Mouse (Mus musculus) forebrain, embryonic 11.5 days (tissue): ENCODE measurements around the gene Dnaaf1. TPM values are rescaled to one million over a fixed set of nuclear protein-coding genes. Genes with fewer than 3 reads are reported as not detected.

Experiments
- ATAC-seq: fragments of 200-750 bp; cut with Nextera tagmentation; replicated peaks from 2 replicates; pipeline ENCODE4 v1.8.0; 2017; ENCODE audit warnings: moderate TSS enrichment; ENCODE audit not compliant: low FRiP score
- DNase-seq: peaks from one replicate; pipeline ENCODE4 v3.0.0-alpha.2; 2017; ENCODE audit warnings: low spot score
- H3K27ac ChIP-seq: fragments of 300-500 bp; sonication (generic); 2 replicates; pipeline ENCODE4 v1.5.1; 2014; ENCODE audit warnings: low read depth, low read length
- H3K27me3 ChIP-seq: fragments of 300-500 bp; sonication (generic); 2 replicates; pipeline ENCODE4 v1.6.1; 2014; ENCODE audit warnings: mild to moderate bottlenecking, low read length, mixed read lengths; ENCODE audit not compliant: control insufficient read depth, insufficient read depth
- H3K36me3 ChIP-seq: fragments of 300-500 bp; sonication (generic); 2 replicates; pipeline ENCODE4 v1.6.1; 2014; ENCODE audit warnings: mild to moderate bottlenecking, low read length, moderate library complexity, mixed read lengths; ENCODE audit not compliant: control insufficient read depth, insufficient read depth
- H3K4me1 ChIP-seq: fragments of 300-500 bp; sonication (generic); replicated peaks from 2 replicates; pipeline ENCODE4 v1.6.1; 2014; ENCODE audit warnings: low read length, mixed read lengths; ENCODE audit not compliant: control insufficient read depth, insufficient read depth
- H3K4me2 ChIP-seq: fragments of 300-500 bp; sonication (generic); 2 replicates; pipeline ENCODE4 v1.6.1; 2014; ENCODE audit warnings: low read depth, mild to moderate bottlenecking, low read length, moderate library complexity, mixed read lengths; ENCODE audit not compliant: severe bottlenecking
- H3K4me3 ChIP-seq: fragments of 300-500 bp; sonication (generic); 2 replicates; pipeline ENCODE4 v1.5.1; 2014; ENCODE audit warnings: low read depth, low read length
- H3K9ac ChIP-seq: fragments of 300-500 bp; sonication (generic); 2 replicates; pipeline ENCODE4 v1.6.1; 2014; ENCODE audit warnings: low read length
- H3K9me3 ChIP-seq: fragments of 300-500 bp; sonication (generic); 2 replicates; pipeline ENCODE4 v1.6.1; 2016; ENCODE audit warnings: low read length, mixed read lengths; ENCODE audit not compliant: control insufficient read depth
- WGBS: fragments of 180-500 bp; shearing (Covaris S2); extraction: QIAGEN DNeasy Blood & Tissue Kit; methylation state at CpG from one replicate; pipeline ENCODE4 v1.1.7; 2014; 5-methylcytosine and 5-hydroxymethylcytosine counted together
- polyA plus RNA-seq: library from polyadenylated mRNA; unstranded; fragments of >200 nt; fragmentation: Nextera tagmentation; extraction: Ambion mirVana; gene quantifications from 2 replicates; pipeline ENCODE4 v1.2.1, GENCODE M21; 2014

Dnaaf1 gene
- 0.16 TPM in 1 of 2 replicates, not detected in the other for polyA plus RNA-seq

DNA sequence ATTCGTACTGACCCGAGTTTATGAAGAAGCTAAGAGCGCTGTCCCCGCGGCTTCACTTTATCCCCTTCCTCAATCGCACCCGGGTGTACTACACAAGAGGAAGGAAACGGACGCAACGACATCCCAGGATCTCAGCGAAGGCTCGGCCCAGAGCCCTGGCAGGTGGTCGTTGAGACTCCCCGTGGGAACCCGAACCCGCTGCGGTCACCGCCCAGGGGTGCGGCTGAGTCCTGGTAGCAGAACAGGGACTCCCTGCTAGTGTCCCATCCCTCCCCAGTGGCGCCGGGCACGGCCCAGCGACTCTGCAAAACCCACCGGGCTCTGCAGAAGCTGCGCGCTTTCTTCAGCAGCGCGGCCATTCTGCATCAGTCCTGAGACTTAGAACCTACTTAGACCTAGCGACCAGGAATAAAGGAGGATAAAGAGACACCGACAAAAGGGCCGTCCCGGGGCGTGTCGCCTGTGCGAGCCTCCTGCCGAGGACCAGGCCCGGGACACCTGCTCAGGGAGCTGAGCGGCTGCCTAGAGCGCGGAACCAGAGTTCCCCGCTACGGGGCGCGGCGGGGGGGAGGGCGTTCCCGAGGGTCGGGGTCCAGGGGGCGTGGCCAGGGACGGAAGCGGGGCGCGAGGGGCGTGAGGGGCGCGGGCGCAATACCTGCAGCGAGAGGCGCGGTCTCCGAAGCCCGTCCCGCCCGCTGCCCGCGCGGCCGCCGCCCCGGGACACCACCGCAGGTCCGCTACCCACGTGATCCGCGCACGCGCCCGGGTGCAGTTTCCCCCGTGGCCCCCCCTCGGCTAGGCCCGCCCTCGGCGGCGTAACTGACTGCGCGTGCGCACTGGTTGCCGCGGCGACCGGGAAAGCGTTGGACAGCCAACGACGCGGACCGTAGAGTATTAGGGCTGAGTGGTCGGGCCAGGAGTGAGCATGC is at the start of gene Dnaaf1, which contains the start of gene Hsdl1:
Dnaaf1 (plus strand) TSS at position 799 of the 929 bp plus-strand sequence.
Hsdl1 (minus strand) TSS at position 747 of the 929 bp plus-strand sequence.
- Histone ChIP-seq H3K4me3 (peak within 1 kb of the TSS; percentile 84), H3K27ac (peak within 1 kb of the TSS; percentile 66; the same call in 1 of the 2 replicates), H3K27me3 (no peaks in the 10 kb centered on the region; the same call in 1 of the 2 replicates), H3K36me3 (no peaks in the 10 kb centered on the region), H3K9ac (peak within 1 kb of the TSS; percentile 79), H3K9me3 (no peaks in the 10 kb centered on the region), H3K4me1 (peaks cover 3% of the 10 kb centered on the region; the same call in 1 of the 2 replicates), H3K4me2 (peak within 1 kb of the TSS; percentile 96)
- peak; percentile 87 for ATAC-seq
- WGBS: under 1% methylated on average over 92 of the region's 97 CpGs
- DNase-seq: peak; percentile 97

DNA sequence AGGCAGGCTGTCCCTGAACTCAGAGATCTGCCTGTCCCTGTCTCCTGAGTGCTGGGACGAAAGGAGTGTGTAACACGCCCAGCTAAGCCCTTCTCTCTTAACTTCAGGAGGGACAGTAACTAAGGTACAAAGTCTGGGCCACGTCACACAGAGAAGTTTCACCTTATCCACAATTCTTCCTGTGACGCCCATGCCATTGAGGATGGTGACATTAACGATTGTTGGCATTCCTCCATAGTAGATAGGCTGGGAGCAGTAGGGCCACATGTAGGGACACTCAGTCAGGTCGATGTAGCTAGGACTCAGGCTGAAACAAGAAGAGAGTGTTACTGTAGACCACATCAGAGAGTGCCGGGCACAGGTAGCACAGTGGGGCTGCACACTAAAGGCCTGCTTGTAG is 46.3 kb upstream of the Dnaaf1 start:
- 93% methylated on average over 7 of the region's 7 CpGs for WGBS
- no peak overlapping the region for H3K9ac ChIP-seq
- no peaks in the 10 kb centered on the region for H3K9me3 ChIP-seq
- no peak overlapping the region for H3K27ac ChIP-seq
- H3K27me3 ChIP-seq: no peaks in the 10 kb centered on the region
- H3K4me2 ChIP-seq: no peak overlapping the region
- H3K36me3 ChIP-seq: peaks cover 11% of the 10 kb centered on the region
- H3K4me3 ChIP-seq: no peak overlapping the region
- H3K4me1 ChIP-seq: no peaks in the 10 kb centered on the region
- no peak for ATAC-seq
- DNase-seq: no peak

DNA sequence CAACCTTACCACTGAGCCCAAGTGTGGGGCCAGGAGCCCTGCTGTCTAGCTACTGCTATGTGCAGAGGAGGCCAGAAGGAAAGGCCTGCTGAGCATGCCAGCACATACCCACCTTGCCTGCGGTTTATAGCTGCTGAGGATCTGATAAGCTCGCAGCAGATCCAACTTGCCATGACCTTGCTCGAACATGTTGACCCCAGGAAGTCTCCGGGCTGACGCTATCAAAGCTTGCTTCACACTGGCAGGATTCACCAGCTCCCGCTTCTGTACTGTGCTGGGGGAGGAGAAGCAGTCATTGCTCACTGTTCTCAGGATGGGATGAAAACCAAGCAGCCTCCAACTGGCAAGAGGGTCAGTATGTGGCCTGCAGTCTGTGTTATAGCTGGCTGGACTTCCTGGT is 44.1 kb upstream of the Dnaaf1 start:
- WGBS: 92% methylated on average over 6 of the region's 6 CpGs
- Histone ChIP-seq H3K4me1 (no peaks in the 10 kb centered on the region), H3K4me2 (no peak overlapping the region), H3K9ac (no peak overlapping the region), H3K36me3 (peaks cover 11% of the 10 kb centered on the region), H3K27me3 (no peaks in the 10 kb centered on the region), H3K27ac (no peak overlapping the region), H3K4me3 (no peak overlapping the region), H3K9me3 (no peaks in the 10 kb centered on the region)
- no peak for DNase-seq
- ATAC-seq: no peak

DNA sequence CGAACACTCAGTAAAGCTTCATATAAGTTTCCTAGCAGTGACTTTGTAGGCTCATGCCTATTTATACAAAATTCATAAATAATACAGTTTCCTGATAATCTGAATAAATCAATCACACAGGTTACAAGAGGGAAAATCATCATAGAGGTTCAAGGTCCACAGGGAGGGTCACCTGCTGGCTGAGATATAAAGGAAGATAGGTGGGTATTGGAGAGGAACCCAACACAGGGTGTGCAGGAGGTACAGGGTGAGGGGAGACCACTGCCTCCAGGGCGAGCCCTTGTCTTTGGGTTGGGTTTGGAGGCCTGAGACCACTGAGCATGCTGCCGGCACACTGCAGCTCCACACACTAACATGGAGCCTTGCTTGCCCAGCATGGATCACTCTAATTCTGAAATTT is 43.6 kb upstream of the Dnaaf1 start:
- H3K9me3 ChIP-seq: no peaks in the 10 kb centered on the region
- H3K27ac ChIP-seq: no peak overlapping the region
- no peak for DNase-seq
- 85% methylated on average over 3 of the region's 3 CpGs for WGBS
- no peak for ATAC-seq
- H3K4me1 ChIP-seq: no peaks in the 10 kb centered on the region
- H3K4me2 ChIP-seq: no peak overlapping the region
- H3K9ac ChIP-seq: no peak overlapping the region
- no peak overlapping the region for H3K4me3 ChIP-seq
- peaks cover 11% of the 10 kb centered on the region for H3K36me3 ChIP-seq
- H3K27me3 ChIP-seq: no peaks in the 10 kb centered on the region

DNA sequence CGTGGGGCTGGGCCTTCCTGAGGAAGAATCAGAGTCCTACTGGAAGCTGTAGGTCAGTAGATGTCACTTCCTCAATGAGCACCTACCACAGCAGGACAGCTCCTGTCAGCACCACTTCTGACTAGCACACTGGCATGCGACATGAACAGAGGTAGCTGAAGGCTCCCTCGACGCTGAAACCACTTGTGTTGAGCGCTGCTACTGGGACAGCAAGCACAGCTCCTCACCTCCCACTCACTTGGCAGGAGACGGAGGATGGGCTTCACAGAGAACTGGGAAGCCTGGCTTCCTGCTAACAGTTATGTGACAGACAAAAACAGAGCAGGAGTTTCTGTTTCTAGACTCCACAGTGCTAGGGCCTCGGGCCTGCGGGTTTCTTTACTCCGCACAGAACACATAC is 43.1 kb upstream of the Dnaaf1 start:
- Histone ChIP-seq H3K4me3 (no peak overlapping the region), H3K27ac (no peak overlapping the region), H3K4me1 (no peaks in the 10 kb centered on the region), H3K36me3 (peaks cover 11% of the 10 kb centered on the region), H3K4me2 (no peak overlapping the region), H3K27me3 (no peaks in the 10 kb centered on the region), H3K9ac (no peak overlapping the region), H3K9me3 (no peaks in the 10 kb centered on the region)
- 90% methylated on average over 9 of the region's 9 CpGs for WGBS
- ATAC-seq (no peak), DNase-seq (no peak)

DNA sequence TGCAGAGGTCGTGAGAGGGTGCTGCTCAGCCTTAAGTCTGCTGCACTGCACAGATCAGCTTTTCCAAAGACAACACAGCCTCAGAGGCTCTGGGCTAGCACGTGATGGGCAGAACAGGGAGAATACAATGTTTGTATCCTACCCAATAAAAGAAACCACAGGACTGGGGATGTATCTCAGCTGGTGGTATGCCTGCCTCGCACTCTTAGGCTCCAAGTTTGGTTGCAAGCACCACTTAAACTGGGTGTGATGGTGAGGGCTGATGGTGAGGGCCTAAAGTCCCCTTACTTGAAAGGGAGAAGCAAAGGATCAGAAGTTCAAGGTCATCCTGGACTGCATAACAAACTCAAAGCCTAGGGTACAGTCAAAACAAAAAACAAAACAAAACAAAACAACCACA is 30.4 kb upstream of the Dnaaf1 start:
- ATAC-seq (no peak), DNase-seq (no peak)
- no peak overlapping the region for H3K9ac ChIP-seq
- no peaks in the 10 kb centered on the region for H3K27me3 ChIP-seq
- H3K9me3 ChIP-seq: no peaks in the 10 kb centered on the region
- 93% methylated on average over 3 of the region's 3 CpGs for WGBS
- no peak overlapping the region for H3K27ac ChIP-seq
- no peak overlapping the region for H3K4me2 ChIP-seq
- H3K4me1 ChIP-seq: no peaks in the 10 kb centered on the region
- no peak overlapping the region for H3K4me3 ChIP-seq
- H3K36me3 ChIP-seq: peaks cover 11% of the 10 kb centered on the region; the same call in 1 of the 2 replicates

- Histone ChIP-seq H3K27ac (no peak overlapping the region), H3K4me3 (no peak overlapping the region), H3K27me3 (no peaks in the 10 kb centered on the region), H3K9ac (no peak overlapping the region), H3K36me3 (peaks cover 11% of the 10 kb centered on the region; the same call in 1 of the 2 replicates), H3K4me1 (no peaks in the 10 kb centered on the region), H3K4me2 (no peak overlapping the region), H3K9me3 (no peaks in the 10 kb centered on the region)
- WGBS: 86% methylated on average over 6 of the region's 6 CpGs
- no peak for DNase-seq
- ATAC-seq: no peak
Measured at GRCm38 (mm10) chr8:119545180-119545579, 29.9 kb upstream of the Dnaaf1 start.

GRCm38 (mm10) chr8:119545791-119546190 is 29.2 kb upstream of the Dnaaf1 start:
- peaks cover 11% of the 10 kb centered on the region; the same call in 1 of the 2 replicates for H3K36me3 ChIP-seq

More at GRCm38 (mm10) chr8:119545791-119546190, 29.2 kb upstream of the Dnaaf1 start:
- 91% methylated on average over 6 of the region's 6 CpGs for WGBS
- no peak for ATAC-seq
- Histone ChIP-seq H3K27ac (no peak overlapping the region), H3K27me3 (no peaks in the 10 kb centered on the region), H3K9me3 (no peaks in the 10 kb centered on the region), H3K4me1 (no peaks in the 10 kb centered on the region), H3K9ac (no peak overlapping the region), H3K4me2 (no peak overlapping the region), H3K4me3 (no peak overlapping the region)
- no peak for DNase-seq
